Mouse (Mus musculus) common myeloid progenitor, adult 5-6 weeks (primary cell): ENCODE results near the gene Ccser1. TPM values are rescaled to one million over a fixed set of nuclear protein-coding genes. Genes with fewer than 3 reads are reported as not detected.

Source experiments
- ATAC-seq: replicated peaks from 2 replicates; pipeline ENCODE4 v1.8.0; 2016; ENCODE audit warnings: low read depth, mild to moderate bottlenecking, moderate TSS enrichment, inconsistent platforms; ENCODE audit not compliant: poor library complexity, severe bottlenecking
- total RNA-seq: library from RNA; stranded (forward); fragments of 200-1000, 187-1606 nt; gene quantifications from 2 replicates; pipeline ENCODE4 v1.2.3, GENCODE M21; 2017

Ccser1 gene
- total RNA-seq, 1 experiment from 2014 or later: 5.2 TPM

DNA sequence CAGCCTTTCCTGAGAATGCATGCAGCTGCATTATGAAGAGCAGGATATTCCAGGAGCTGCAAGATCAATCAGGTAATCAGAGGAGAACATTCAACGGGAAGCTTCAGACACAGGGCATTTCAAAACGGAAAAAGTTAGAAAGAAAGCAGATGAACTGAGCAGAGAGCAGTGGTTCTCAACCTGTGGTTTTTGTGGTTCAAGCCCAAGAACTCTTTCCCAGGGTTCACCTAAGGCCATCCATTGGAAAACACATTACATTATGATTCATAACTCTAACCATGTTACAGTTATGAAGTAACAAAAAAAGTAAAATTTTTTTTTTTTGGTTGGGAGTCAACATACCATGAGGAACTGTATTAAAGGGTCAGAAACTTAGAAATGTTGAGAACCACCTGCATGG is 37.6 kb downstream of the Ccser1 start:
- ATAC-seq: peak; percentile 80

DNA sequence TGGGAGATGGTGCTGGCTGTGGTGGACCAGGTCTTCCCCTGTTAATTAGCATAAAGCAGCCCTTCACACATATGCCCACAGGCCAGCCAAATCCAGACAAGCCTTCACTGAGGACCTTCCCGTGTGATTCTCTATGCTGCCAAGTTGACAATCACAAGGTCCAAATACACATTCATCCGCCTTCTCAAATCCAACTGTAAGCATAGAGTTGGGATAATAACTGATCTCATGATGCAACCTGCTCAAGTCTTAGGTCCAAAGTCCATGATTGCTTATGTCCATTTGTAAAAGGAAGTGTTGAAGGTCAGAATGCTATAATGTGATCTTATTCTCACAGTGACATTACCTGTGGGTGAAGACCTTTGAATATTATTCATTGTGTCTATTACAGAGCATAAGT is 43.4 kb downstream of the Ccser1 start:
- no peak for ATAC-seq

DNA sequence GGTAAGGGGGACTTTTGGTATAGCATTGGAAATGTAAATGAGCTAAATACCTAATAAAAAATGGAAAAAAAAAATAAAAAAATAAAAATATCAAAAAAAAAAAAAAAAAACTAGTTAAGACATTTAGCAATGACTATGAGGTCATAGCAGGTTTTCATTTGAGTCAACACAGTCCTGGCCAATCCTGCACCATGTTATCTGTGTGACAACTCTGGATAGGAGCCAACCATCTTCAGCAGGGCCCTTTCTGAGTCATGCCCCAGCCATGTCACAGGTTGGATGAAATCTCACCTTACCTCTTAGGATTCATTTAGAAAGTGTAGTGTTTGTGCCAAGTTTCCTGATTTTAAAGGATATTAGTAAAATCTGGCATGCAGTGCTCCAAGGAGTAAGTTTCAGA is 45.2 kb downstream of the Ccser1 start:
- no peak for ATAC-seq

DNA sequence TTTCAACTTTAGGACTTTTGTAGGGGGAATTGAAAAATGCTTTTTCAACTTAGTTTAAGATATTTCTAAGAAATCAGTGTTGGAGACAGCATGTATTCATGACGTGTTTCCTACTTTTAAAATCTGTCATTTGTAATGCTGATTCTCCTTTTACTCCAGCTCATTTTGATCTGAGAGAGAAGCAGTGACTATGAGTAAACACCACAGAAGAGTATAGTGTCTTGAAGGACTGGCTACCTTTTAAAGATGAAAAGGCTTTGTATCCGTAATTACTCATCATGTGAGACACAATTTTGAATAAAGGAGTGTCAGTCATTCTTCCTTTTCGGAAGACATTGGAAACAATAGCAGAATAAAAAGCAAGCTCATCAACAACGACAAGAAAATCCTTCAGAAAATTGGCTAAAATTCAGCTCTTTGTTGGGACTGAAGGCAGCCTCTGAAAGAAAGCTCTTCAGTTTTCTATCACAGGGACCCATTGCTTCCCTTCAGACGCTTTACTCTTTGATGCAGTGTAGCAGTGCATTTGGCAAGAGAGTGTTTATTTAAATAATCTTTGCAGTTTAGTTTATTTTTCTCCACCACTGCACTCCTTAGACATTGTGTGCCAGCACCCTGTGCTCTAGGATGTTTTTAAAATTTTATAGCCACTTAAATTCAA is 50.1 kb downstream of the Ccser1 start:
- ATAC-seq: no peak

DNA sequence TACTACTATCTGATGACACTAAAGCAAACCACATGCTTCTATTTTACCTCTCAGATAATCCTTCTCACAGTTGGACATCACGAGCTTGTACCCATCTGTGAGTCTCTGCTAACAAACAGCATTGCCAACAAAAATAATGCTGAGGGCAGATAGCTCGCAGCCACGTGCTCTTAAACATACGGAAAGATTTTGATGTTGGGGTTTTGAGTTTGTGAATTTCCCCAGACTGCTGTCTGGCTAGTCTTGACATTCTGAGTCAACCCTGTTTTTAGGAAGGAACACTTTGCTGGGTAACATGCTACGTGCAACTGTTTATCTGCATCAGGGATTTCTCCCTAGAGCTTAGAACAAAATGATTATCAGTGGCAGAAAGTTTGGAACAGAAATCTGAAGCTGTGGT is 52.9 kb downstream of the Ccser1 start:
- ATAC-seq: no peak

DNA sequence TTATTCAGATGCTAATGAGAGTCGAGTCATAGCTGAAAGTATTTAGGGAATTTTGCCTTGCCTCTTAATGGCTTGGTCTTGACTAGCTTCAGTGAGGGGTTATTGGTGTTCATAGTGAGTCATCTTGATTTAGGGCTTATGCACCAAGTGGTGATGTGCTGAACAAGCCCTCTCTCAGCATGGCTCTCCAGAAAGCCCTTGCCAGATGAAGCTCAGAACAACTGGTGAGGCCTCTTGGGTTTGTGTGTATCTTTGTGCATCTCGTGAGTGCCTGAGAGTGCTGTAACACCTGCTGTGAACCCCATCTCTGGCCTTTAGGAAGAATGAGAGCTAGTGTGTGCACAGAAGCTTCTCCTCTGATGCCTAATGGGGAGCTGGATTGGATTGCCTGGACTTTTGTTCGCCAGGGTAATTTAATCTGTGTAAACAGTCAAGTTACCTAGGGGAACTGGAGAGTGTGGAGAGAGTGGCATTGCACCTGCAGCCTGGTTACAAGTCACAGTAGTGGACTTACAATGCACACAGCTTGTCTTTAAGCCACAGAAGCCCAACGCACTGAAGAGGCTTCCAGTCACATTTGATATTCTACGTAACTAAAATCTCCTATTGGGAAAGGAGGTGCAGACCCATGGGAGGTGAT is 53.5 kb downstream of the Ccser1 start:
- ATAC-seq: no peak

DNA sequence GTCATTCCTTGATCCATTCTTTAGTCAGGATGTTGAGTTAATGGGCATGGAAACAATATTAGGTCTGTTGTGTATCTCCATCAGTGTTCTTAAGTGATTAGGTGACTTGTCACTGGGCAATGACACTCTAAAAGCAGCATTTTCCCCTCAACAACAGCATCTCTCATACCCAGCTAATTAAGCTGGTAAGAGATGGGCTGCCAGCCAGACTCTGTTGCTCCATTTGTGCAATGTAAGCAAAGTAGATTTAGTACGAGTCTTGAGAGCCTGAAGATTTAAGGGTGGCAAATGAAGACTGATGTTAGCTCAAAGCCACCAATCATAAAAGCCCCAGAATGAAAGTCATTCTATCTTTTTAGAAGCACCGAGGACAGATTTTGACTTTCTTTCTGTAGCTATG is 60.5 kb downstream of the Ccser1 start:
- ATAC-seq: no peak

DNA sequence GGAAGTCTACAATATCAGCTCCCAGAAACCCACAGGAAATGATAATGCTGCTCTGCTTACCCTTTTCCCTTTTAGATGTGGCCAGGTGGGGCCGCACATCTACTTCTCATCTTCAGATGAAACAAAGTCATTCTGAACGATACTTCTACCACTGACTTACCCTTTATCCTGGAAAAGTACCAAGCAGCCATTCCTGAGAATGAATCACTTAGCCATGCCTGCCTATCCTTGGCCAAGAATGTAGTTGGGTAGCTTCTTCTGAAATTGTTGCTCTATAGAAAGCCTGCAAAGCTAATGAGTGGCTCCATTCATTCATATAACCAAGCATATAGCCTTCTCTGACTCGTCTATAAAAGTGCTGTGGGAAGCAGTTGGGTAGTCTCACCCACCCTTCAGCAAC is 62.4 kb downstream of the Ccser1 start:
- ATAC-seq: no peak

DNA sequence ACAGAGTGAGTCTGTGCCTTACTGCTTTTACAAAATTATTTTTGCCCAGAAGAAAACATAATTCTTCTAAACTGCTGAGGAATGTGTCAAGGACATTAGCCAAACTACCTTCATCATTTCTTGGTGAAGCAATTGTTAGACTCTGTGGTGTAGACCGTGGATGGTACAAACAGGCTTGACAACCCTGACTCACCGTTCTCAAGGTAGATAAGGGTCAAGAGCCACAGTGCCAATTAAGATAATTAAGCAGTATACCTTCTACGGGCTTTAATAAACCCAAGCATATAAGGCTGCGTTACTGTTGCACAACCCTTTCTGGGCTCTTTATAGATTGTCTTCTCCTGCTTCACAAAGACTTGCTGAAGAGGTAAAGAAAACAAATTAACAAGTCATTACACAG is 66.4 kb downstream of the Ccser1 start:
- no peak for ATAC-seq

DNA sequence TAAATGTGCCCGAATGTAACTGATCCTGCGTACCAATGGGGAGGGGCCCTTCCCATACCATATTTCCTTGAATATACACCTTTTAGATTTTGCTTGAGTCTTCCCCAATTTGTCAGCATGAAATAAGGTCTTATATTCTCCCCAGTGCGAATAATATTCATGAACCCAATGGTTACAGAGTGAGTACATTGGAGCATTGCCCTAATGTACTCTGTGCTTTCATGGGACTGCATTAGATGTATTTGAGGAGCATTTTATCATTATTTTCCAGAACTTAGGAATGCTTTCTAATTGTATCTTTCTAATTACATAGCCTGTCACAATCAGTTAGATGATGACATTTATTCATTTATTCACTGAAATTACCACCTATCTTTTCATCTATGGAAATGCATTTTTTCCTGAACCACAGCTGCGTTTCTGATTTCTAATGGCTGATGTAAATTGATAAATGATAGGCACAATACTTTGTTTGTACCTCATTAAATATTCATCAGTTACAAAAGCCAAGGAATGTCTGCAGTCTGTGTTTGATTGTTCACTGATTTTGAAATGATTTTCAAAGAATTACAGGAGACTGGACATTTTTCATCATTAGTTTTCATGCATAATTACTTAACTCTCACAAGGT is 67.8 kb downstream of the Ccser1 start:
- ATAC-seq: no peak

DNA sequence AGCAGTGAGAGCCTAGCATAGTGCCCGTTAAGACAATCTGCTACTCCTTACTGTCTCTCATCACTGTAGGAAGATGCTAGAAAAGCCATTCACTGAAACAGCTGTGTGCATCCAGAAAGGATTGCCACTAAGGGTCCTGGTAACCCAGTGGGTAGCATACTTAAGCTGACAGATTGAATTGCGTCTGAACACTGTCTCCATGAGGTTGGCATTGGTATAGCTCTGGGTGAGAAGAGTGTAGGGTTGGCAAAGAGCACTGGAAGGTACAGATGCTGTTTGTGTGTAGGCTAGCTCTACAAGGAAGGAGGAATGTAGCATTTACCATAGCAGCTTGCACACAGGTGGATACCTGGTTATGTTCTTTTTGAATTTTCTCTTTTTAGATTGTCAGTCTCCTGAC is 68.6 kb downstream of the Ccser1 start:
- no peak for ATAC-seq

DNA sequence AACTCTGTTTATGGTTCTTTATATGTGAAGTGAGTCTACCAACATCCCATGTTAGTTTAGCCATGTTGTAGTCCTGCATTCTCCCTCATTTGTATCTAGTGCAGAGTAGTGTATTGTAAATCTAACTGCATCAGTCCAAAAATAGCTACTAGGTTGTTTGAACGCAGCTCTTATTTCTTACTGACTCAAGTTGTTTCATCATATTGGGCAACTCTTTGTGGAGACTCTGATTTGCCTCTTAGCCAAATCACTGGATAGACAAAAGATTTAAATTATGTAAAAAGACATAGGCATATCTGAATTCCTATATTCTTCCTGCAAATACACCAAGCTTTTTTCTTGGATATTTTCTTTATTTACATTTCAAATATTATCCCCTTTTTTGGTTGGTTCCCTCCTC is 71.1 kb downstream of the Ccser1 start:
- no peak for ATAC-seq

DNA sequence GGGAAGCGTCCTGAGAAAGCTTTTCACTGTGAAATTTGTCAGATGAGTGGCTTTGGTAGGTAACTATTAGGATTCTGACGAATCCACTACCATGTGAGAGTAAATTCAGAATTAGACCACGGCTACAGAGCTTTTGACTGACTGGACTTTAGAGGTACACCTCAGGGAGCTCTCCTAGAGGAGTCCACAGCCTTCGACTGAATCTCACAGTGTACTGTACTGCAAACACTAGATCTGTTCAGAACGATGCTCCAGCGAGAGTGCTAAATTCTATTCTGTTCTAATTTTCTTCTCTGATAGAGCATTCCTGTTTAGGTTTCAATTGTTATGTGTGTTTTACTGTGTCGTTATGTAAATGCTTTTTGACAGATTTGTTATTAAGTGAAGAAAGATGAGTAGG is 72.8 kb downstream of the Ccser1 start:
- no peak for ATAC-seq

DNA sequence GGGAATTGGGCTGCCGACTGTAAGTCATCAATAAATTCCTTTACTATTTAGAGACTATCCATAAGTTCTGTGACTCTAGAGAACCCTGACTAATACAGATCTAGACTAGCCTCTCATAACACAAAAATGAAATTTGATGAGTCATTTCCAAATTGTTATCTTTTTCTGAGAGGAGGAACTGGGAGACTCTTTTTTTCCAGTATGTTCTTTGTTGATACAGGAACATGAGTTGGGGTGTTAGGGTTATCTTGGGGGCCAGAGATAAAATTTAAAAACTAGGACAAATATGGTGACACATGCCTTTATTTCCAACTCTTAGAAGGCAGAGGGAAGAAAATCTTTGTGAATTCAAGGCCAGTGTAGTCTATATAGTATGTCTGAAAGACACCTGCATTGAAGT is 75.8 kb downstream of the Ccser1 start:
- peak; percentile 63 for ATAC-seq

DNA sequence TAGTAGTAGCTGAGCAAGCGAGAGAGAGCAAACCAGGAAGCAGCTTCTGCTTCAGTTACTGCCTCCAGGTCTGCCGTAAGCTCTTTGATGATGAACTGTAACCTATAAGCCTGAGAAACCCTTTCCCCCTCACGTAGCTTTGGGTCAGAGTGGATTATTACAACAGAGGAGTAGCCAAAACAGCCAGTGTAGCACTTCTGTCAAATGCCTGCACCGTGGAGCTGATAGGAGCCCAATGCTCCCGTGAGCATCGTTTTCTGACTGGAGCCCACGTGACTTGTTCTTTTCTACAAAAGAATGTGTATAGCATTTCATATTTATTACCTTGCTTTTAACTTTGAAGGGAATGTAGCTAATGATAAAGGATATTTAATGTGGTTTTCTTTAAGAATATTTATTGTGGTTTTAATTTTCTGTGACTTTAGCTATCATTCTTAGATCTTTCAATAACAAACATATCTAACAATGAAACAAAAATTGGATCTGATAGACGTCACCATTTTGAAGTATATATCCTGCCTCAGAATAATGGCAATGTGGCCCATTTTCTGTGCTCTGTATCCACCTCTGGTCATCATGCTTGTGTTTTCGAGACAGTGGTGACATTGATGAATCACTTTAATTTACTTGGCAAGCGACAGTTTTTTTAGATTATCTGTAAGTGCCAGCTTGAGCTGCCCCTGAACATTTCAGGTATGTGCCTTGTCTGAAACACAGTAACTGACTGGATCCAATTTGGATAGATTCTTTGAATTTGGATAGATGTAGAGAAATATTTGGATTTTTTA is 78.9 kb downstream of the Ccser1 start:
- no peak for ATAC-seq

DNA sequence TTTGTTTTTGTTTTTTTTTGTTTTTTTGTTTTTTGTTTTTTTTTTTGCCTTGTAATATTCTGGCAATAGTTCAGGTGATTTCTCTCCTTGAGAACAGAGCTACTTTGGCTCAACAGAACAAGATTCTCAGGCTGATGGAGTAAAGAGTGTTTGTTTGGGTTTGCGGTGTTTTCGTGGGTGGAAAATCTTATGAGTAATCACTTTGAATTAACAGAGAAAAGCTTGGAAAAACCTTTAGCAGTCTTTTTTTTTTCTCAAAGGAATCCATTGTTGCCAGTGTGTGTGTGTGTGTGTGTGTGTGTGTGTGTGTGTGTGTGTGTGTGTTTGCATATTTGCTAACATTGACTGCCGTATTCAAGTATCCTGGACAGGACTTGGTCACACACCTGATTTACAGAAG is 81.3 kb downstream of the Ccser1 start:
- no peak for ATAC-seq

DNA sequence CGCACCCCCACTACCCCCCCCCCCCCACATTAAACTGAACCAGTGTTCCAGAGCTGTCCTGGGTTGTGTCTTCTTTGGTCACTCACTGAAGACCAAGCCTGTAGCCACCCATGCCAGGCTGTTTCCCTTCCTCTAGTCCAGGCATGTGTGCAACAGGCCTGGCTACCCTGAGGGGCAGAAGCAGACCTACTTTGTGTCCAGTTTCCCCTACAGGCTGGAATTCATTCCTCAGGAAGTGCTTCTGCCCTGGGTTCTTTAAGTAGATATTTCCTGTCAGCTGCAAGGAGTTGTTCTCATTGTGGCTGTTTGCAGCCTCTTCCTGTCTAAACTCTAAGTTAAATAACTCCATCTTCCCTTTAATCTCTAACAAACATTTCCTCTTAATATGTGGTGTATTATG is 82.3 kb downstream of the Ccser1 start:
- peak; percentile 53 for ATAC-seq

DNA sequence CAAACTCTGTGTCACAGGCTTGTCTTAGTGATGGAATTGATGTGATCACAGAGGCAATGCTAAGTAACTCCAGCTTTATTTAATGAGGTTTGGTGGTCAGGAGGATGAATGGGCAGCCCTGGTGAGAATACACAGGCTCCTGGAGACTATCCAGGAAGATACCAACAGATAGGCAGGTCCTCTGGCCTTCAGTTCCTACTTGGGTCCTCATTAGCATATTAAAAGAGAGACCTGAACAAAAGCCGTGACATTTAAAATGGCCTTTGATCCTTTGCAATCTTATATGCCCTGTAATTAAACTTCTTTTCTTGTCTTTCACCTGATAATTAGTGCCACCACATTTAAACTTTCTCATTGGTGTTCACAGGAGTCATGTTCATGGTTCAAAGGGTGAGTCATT is 83.2 kb downstream of the Ccser1 start:
- no peak for ATAC-seq

DNA sequence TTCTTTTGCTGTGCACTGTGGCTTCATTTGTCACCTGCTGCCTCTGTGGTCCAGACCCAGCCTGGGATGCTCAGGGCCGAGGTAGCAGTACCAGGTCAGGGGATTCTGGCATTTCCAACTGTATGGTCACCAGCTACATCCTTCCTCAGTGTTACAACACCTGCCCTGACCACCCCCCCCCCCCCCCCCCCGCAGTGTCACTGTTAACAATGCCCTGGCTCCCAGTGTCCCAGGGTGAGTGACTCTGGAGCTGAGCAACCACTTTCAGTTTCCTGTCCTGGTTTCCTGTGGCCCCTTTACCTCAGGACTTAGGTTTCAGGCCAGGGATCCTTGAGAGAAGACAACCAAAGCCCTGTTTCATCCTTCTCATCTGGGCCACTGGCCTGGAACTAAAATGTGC is 90.9 kb downstream of the Ccser1 start:
- peak; percentile 37; the same call in 1 of the 2 replicates for ATAC-seq

DNA sequence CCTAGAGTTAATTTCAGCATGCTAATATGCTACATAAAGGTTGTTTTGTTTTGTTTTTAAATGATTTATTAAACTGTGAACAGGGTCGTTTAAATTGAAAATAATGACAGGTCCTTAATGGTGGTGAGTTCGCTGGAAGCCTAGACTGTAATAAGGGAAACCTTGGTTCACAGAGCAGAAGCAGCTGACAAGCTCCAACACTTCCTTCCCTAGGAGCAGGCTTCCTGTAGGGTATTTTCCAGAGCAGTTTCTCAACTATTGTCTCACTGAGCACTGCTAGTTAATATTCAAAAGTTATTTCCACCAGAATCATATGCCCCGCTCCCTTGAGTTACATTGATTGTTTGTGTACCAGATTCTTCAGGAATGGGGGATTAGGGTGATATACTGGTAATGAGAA is 93.3 kb downstream of the Ccser1 start:
- ATAC-seq: no peak

DNA sequence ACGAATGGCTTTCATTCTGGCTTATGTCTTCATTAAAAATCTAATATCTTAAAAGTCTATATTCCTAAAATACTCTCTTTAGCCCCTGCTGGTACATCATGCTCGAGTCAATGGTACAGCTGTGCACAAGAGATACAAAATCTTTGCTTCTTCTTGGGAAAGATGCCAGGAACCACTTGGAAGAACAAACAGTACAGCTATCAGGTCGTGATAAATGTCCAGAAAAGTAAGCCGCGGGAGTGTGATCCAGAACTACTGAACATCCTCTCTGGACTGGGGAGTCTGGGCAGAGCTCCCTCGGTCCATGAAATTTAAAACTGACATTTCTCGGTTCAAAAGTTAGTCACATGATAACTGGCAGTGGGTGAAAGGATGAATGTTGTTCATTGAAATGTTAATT is 99.4 kb downstream of the Ccser1 start:
- ATAC-seq: no peak
